Mouse (Mus musculus): ENCODE results near the gene Golph3.
A peak's percentile ranks its signal among the peaks of the same experiment; 100 is the strongest.
"Not testable (repeated sequence)": the region's sequence is repeated elsewhere in the genome, so short reads cannot be mapped to it uniquely, and the experiment has no call there.

The Golph3 gene

DNA sequence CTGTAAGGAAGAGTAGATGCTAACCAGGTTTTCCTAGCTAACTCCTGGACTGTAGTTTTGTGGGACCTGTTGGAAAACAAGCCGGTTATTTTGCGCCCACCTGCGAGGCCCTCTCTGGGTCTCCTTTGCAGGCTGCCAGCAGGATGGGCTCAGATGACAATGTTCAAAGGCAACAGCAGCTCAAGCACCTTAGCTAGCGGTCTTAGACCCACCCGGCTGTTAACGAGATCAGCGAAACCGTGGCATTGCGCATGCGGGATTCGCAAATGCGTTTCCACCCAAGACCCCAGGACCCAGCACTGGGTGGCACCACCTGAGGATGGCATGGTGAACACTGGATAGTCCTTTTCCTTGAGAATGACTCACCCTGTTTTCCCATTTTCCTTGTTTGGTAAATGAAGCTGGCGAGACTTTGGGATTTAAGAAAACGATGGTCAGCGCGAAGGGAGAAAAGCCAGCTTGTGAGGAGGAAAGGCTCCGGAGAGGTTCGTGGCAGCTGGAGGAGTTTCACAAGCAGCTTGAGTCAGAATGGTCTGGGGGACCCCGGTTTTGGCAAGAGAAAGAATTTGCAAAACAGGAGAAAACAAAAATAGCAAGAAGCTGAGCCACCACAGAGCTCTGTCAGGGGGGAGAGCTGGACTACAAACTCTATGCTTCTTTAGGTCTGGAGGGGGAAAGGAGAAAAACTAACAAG is 39.4 kb downstream of the Golph3 start:
- peak in 1 of 2 experiments; percentile 46 for DNase-seq

DNA sequence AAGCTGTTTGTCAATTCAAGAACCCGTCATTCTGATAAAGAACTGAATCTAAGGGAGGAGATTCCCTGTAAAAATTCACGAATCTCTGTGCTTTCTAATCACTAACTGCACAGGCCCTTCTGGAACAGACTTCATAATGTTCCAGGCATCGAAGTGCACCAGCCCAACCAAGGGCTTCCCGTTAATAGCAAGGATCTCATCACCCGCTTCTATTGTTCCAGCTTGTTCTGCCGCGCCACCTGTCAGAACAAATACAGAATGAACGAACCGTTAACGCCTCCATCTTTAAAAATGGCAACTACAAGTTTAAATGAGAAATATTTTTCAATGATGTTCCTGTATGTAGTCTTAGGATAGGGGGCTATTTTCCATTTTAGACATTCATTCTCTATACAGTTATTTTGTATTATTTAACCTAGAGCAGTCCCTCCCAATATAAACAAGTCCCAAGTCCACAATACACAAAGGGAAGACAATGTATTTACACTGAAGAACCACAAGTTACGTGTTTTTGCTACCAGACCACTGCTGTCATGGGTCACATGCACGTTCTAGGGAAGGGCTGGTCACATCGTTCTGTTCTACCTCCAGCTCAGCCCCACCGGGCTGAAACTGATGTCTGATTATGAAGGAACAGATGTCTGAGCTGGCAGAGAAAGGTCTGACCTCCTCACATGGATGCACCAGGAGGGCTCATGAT is 40.9 kb downstream of the Golph3 start:
- no peak for DNase-seq

DNA sequence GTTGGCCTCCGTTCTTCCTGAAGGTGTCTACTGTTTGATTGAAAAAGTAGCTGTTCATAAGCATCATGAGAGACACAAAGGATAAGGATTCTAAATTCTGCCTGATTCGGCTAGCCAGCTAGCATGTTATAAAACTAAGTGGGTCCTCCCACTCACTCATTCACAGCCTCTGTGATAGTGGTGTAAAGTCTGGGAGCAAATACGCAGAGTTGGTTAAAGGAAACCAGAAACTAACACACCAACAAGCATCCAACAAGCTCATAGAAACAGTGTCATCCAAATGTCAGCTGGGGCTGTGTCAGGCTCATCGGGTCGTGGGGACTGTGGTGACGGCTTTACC is 41.4 kb downstream of the Golph3 start:
- no peak for DNase-seq

DNA sequence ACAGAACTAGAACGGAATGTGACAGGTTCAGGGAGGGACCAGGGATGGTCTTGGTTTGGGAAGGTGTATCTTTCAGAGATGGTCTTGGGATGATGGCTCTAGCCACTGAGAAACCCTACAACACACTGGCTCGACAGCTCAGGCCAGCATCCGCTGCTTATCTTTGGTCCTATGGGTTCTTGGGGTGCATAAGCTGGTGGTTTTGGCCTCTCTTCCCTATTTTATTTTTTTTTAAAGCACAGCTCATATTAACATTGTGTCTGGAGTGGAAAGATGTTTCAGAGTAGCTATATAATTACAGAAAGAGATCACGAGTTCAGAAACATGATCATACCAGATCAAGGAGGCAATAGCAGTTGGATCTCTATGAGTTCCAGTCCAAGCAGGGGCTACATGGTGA is 42.8 kb downstream of the Golph3 start:
- DNase-seq = no peak

DNA sequence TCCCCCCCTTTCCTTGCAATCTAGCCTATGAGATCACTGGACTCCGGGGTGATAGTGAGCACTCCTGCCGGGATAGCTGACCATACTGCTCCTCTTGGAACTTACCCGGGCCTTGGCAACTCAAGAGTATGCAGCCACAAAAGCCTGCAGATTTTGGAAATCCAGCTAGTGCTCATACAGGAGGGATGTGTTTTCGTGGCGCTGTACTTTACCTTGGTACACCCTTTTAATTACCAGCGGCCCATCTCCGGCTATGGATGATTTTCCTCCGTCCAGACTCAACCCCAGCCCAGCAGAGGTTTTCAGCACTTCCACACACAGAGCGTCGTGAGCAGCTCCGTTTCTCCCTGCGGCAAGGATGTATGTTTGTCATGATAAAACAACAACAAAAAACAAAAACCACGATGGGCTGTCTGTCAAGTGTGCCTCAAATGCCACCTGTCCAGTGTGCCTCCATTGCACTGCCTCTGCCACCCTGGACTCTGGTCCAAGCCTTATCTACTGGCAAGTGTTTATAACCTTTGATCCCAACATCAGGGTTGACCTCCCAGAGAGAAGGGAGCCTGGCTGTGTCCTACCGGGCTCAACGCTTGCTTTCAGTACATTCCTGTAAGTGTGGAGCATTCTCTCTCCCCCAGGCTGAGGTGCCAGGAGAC is 44.3 kb downstream of the Golph3 start:
- no peak for DNase-seq

DNA sequence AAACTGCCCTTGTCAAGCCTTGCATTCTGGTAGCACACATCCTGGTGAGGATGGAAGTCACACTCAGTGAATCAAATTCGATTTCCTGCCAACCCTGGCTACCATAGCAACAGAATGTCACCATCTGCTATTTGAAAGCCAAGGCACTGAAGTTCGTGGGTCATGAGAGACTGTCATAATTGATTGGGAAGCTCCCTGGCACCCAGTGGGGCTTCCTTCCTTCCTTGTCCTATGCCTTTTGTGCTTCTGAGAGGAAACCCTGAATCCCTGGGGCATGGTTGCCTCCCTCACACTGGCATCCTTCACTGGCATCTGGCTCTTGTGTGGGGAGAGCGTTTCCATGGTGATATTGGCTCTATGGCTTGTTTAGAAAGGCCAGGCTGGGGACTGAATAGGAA is 44.8 kb downstream of the Golph3 start:
- peak in 1 of 2 experiments; percentile 41 for DNase-seq

DNA sequence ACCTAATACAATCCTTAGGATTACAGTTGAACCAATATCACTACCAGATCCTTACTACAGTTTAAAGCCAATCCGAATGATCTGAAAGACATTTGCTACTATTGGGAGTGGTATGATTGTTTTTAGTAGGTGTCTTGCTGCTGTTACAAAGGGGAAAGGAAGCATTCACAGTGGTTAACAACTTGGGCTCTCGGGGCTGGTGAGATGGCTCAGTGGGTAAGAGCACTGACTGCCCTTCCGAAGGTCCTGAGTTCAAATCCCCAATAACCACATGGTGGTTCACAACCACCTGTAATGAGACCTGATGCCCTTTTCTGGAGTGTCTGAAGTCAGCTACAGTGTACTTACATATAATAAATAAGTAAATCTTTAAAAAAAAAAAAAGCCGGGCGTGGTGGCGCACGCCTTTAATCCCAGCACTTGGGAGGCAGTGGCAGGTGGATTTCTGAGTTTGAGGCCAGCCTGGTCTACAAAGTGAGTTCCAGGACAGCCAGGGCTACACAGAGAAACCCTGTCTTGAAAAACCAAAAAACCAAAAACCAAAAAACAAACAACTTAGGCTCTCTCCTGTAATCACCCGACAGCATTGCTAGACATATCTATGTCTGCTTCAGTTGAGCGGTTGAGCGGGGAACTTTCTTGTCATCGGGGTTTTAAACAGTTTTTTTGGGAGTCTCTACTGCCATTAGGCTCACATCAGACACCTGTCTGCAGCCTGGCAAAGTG is 45.5 kb downstream of the Golph3 start:
- not testable (repeated sequence) for DNase-seq

DNA sequence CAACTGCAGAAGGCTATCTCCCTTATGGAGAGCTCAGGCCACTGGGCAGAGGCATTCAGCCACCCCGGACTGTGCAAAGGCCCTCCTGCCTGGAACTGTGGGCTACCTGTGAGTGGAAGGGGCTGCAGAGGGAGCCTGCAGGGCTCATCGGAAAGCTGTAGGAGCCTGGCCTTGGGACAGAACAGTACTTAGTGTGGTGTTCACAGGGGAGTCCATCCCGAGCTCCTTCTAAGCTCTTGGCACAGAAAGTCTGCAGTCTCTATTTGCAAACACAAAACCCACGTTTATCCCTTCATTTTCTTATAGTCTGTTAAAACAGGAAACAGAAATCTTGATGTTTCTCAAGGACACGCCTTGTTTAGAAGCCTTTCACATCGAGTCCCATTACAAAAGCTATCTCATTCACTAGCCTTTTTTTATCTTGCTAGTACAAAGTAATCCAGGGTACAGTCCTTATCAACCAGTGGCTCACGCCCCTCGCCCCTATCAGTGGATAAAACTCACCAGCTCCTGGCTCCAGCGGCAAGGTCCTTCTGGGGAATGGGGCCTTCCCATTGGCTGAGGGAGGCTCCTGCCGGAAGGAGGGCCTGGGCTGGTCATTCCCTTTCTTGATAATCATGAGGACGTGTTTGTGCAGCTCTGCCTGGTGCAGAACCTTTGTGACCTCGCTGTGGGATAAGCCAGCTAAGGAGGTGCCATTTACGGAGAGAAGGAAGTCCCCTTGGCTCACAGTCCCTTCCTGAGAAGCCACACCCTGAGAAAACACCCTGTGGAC is 46.2 kb downstream of the Golph3 start:
- peak; percentile 35 to 55 for DNase-seq

DNA sequence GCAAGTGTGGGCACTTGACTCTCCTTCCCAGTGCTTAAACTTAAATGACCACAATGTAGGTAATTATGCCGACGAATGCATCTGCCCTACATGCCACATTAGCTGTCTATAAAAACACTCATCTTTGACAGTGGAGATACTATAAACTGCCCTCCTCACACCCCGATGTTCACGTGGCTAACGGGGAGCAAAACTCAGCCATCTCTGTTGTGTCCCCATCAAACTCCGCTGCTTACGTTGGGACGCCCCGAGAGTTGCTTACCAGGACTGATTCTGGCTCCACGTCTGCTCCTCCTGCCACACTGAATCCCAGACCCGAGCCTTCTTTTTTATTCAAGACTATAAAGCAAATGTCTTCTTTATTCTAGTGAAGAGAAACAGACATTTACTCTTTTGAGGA is 47.1 kb downstream of the Golph3 start:
- no peak for DNase-seq

DNA sequence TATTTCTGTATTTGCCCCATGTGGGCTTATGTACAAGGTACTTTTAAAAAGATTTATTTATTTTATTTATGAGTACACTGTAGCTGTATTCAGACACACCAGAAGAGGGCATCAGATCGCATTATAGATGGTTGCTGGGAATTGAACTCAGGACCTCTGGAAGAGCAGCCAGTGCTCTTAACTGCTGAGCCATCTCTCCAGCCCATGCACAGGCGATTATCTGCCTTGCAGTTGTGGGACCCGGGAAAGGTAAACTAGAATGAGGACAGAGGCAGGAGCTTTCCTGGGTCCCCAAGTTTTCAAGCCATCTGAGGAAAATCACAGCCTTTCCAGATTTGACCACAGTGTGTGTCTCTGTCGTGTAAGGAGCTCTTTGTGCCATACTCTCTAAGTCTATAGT is 47.6 kb downstream of the Golph3 start:
- DNase-seq = no peak

DNA sequence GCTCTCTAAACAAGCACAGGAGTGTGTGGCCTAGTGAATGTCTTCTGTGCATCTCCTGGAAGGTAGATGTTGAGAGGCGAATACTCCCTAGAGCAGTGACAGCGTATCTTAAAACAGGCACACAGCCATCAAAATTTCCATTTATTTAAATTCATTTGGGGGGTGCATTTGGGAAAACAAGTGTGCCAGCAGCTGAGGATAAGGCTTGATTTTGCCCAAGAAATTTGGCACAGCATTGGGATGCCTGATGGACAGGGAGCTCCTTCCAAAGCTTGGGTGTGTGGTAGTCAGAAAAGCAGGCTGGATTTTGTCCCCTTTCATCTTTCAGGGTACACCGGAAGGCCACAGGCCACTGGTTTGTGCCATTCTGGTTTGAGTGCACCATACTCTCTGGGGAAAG is 48.8 kb downstream of the Golph3 start:
- no peak for DNase-seq

DNA sequence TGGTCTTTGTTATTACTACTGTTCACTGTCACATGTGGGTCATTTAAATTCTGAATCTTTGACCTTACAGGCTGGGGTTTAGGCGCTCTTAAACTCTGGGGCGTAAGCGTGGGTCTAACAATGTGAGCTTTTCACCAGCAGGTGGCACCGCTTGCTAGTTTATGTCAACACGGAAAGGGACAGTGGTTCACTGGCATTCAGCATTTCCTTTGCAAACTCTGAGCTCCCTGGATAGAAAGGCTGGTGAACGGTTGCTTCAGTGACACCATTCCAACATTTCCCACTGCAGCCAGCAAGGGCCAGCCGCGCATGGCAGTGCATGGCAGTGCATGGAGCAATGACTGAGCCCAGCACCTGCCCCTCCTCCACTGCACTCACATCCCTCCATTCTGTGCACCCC is 49.9 kb downstream of the Golph3 start:
- peak; percentile 67 to 81 for DNase-seq

DNA sequence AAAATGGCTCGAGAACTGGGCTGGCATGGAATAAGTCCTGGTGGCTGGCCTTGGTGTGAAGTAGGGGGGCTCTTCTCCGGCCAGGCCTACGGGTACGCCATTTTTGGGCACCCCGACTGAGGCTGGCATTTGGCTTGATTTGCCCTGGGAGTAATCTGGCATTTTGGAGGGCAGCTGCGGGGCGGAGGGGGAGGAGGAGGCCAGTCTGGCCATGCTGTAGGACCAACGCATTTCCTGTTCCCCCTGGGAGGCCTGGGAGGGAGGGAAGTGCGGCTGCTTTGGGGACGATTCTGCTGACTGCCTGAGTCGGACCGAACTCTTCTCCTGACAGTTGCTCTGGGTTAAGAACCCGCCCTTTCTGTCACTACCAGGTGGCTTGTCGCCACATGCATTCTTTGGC is 52.2 kb downstream of the Golph3 start:
- peak in 1 of 2 experiments; percentile 44 for DNase-seq

DNA sequence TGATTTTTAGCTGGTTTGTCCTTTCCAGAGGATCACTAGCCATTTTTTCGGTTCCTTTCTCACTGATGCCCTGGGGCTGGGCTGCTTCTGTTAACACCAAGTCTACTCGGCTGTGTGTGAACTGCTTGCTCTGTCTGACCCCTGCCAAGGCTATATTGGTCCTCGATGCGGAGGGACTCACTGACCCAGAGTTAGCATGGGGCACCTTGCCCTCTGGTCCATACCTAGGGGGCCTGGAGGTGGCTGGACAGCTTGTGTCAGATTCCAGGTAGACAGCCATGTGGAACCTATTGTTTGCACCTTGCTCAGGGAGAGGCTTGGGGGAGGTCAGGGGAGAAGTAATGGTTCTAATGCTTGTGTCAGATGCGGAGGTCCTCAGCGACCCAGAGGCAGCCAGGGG is 52.7 kb downstream of the Golph3 start:
- no peak for DNase-seq

DNA sequence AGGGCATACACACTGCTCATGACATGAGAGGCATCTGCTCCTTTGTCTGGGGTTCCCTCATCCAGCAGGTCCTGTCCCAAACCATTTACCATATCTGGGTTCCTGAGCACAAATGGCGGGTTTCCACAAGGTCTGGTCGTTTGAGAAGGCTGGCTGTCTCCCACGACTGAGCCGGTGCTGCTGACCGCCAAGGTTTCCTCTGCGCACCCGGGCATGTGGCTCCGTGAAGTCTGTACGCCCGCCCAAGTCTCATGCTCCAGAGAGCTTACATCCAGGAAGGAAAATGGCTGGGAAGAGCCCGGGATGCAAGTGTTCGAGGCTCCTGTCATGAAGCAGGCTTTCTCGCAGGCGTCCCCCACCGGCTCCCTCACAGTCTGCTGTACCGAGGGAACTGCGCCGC is 53.7 kb downstream of the Golph3 start:
- DNase-seq = no peak

DNA sequence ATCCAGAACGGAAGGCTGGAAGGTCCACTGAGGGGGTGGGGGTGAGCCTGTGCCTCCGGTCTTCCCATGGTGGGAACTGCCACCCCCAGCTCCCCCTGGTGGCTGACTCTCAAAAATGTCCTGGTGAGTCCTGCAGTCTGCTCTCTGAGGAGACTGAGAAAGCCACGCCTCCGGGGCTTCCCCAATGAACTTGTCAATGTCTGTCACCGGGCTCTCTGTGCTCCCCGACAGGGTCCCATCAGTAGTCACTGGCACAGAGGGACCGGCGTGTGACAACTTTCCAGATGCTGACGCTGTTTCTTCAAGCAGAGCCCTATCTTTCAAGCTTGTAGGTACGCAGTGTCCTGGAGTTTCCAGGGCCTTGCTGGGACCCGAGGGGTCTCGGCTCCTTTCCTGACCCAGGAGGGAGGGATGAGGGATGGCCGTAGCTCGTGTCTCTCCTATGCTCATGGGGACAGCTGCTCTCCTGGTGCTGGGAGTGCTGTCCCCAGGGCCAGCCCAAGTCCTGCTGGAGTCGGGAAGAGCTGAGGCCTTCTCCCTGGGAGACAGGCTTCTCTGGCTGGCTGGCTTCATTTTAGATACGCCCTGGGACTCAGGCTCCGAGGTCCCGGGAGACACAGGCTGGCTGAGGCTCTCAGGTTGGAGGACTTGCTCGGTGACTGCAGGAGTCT is 54.5 kb downstream of the Golph3 start:
- peak; percentile 93 to 94 for DNase-seq

DNA sequence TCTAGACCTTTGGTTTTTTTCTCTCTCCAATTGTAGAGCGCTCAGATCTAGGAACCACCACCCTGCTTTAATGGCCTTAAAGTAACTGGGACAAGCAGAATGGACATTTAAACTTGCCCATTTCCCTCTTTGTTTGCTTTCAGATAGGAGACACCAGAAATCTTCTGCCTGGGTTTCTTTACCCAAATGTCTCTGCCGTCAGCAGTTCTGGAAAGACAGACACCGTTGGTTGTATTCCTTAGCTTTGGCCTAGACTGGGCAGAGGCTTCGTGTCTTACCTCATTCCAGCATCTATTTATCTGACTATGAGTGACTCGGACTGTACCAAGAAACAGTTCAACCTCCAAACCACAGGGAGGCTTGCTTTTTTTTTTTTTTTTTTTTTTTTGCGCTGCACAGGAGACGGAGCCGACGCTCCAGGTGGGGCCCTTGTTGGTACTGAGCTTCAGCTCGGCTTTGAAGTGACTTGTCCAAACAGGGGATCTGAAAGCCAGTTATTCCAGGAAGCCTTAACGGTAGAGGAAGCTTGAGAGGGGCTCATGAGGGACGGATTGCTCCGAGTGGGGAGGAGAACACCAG is 55.3 kb downstream of the Golph3 start:
- DNase-seq = no peak

DNA sequence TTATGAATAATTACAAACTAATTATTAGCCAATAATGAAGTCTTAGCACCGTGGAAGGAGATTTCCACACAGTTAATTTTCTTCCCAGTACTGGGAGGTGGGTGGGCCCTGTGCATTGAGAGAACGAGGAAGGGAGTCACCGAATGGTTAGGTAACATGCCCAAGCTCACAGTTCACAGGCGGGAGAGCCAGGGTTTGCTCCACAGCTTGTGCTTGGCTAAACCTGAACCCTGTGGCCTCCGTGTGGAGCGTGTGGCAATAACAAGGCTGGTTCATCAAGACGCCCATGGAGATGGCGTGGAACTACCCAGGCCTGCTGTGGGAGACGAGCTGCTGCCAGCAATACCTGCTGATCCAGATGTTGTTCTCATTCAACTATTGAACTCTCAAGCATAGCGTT is 56.5 kb downstream of the Golph3 start:
- DNase-seq = no peak

DNA sequence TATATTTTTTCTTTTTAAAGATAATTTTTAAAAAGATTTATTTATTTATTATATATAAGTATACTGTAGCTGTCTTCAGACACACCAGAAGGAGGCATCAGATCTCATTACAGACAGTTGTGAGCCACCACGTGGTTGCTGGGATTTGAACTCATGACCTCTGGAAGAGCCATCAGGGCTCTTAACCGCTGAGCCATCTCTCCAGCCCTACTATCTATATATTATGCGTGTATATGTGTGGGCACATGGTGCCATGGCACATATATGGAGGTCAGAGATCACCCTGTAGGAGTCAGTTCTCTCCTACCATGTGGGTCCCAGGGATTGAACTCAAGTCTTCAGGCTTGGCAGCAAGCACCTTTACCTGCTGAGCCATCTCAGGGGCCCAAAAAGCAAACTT is 58.8 kb downstream of the Golph3 start:
- no peak for DNase-seq

DNA sequence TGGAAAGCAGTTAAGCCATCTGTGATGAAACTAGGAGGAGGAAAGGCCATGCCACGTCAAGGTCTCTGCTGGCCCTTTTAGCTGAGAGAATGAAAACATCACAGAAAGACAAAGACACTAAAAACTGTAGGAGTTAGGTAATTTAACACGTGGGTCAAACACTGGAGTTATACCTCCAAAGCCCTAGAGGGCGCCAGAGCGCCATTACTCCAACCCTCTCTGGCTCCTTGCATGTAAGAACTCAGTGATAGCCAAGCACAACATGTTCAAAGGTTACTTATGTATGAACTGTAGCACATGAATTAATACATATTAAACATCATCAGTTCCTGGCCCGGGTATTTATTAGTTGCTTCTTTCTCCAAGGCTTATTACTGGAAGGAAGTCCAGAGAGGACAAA is 59.3 kb downstream of the Golph3 start:
- DNase-seq = peak; percentile 57 to 70

DNA sequence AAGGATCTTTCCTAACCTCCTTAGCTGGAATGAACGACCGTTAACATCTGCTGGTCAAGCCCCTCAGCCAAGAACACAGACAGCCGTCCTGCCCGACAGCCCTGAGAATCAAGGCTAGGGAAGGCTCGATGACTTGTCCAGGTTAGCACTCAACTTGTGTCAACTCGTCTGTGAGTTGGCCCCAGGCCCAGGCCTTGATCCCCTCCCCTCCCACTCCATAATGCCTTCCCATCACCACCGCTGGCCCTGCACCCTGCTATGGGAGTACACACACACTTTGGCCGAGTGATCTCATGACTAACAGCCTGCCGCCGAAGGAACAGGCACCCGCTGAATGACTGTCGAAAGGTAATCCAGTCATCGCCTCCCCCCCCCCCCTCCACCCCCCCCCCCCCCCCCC is 63.4 kb downstream of the Golph3 start:
- no peak for DNase-seq

All from lung, postnatal 4 days (tissue).